8 mouse cellular contexts compared by ENCODE assay signal in genomic region chr4:129672083-129672877, GRCm38 (mm10). TPM values are rescaled to one million over a fixed set of nuclear protein-coding genes. Genes with fewer than 3 reads are reported as not detected.
A peak's percentile ranks its signal among the peaks of the same experiment; 100 is the strongest.
DNase-seq lines count a peak whose midpoint lies in the region; ATAC-seq lines count a peak whose summit lies in the region.

TSS of gene Kpna6 (minus strand) at chr4:129672767.

- peak; percentile 78 for ATAC-seq in inflammation-experienced regulatory T-cells, adult 6 months
- peak; percentile 80 for ATAC-seq in megakaryocyte-erythroid progenitor cell, adult 5-6 weeks (replicated peaks; ENCODE audit: low FRiP score, low TSS enrichment, poor library complexity, severe bottlenecking)

- intact Hi-C loops in gastrocnemius, postnatal 14 days (cut with DNase I; ENCODE audit: low total_unique reads) = no loop called here
- intact Hi-C loops in left cerebral cortex, postnatal 10 days (cut with DNase I) = no loop called here

- peak; percentile 88 for DNase-seq in adipocyte (ENCODE audit: low spot score)
- DNase-seq in embryo, embryonic 10 days (ENCODE audit: low spot score) = peak; percentile 97
- DNase-seq in gastrocnemius, postnatal 14 days = peak; percentile 91
- peak; percentile 90 to 93 for DNase-seq in left cerebral cortex, postnatal 10 days (ENCODE audit: extremely low spot score in 1 of 2, low spot score in 2 of 2)
- DNase-seq in right cerebral cortex, postnatal 25 days = peak; percentile 92
- DNase-seq in urinary bladder, postnatal 4 days (ENCODE audit: low spot score in 2 of 2) = peak; percentile 87 to 88

RNA-seq across cellular contexts. Expression of gene Kpna6, which starts in this region (rescaled TPM):
- total RNA-seq in gastrocnemius, postnatal 14 days (2021) = 10 to 100 TPM; 62.8 to 64.2 TPM
- 10 to 100 TPM in 1 of 3 experiments, 1 to 10 TPM in 2; 8.6 to 11.6 (median 9.9) TPM for polyA plus RNA-seq in inflammation-experienced regulatory T-cells, adult 6 months (2017; shearing (Covaris generic))
- 10 to 100 TPM; 91.3 to 91.4 TPM for total RNA-seq in left cerebral cortex, postnatal 10 days (2021)
- total RNA-seq in megakaryocyte-erythroid progenitor cell, adult 5-6 weeks (2014; fragmentation: Nextera tagmentation) = 36.1 and 38.6 TPM in 2 replicates
- 25.1 and 39.0 TPM in 2 replicates for total RNA-seq in megakaryocyte-erythroid progenitor cell, adult 5-6 weeks (2017)

Comparison
In these comparisons a context has a peak if more than half of its experiments do, and no peak if none do; other contexts are left out.
1. Peak in every context shown above with its lines: DNase-seq and ATAC-seq.